Mouse (Mus musculus) monocyte, adult 59 days (primary cell): Measurements from ENCODE around the gene Snai1. TPM values are rescaled to one million over a fixed set of nuclear protein-coding genes. Genes with fewer than 3 reads are reported as not detected.

Experiments used
- total RNA-seq, 2 experiments: library from RNA; stranded (reverse); gene quantifications; one replicate each; pipeline ENCODE4 v1.2.4; 2023

Gene Snai1
- total RNA-seq, result under 1 TPM; 0.43 to 0.50 TPM

GRCm38 (mm10) chr2:167537476-167538297 lies at the start of gene Snai1:
TSS of gene Snai1 (plus strand) at chr2:167538195.

DNA sequence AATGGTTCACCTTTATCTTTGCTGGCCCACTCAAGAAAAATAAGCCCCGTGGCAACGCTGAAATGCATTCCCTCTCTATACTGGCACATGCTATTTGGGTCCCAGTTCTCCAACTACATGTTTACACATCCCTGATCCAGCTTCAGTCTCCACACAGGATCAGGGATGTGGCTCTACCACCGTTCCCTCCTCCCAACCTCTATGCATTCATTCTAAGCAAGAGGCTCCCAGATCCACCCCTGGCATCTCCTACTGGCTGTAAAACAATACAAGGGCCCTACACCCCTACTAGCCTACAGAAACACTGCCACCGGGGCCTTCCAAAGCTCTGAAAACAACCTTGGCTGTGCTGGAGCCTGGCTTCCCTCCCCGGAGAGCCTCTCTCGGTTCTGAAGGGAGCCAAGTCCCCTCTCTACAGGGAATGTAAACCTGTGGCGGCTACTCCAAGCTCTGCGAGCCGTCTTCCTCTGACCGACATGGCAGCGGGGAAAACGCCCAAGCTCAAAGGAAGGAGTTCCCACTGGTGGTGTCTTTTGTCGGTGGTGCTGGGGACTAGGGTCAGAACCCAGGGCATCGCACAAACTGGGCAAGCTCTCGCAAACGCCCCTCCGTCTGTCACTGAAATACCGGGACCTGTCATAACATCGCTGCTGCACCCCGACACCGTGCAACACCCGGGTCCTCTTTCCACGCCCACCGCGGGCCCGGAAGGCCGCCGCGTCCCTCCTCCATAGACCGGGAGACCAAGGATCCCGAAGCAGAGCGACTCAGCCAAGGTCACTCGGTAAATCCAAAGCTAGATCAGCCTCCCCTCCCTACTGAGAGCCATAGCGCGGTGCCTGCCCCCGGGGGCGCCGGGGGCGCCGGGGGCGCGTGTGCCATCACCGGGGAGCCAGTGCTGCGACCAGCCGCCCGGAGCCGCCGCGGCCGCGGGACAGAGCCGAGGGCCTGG lies 46.0 kb upstream of the Snai1 start, which contains the start of gene Rnf114:
Gene Rnf114 (plus strand): TSS at position 889 of the 952 bp plus-strand sequence.

DNA sequence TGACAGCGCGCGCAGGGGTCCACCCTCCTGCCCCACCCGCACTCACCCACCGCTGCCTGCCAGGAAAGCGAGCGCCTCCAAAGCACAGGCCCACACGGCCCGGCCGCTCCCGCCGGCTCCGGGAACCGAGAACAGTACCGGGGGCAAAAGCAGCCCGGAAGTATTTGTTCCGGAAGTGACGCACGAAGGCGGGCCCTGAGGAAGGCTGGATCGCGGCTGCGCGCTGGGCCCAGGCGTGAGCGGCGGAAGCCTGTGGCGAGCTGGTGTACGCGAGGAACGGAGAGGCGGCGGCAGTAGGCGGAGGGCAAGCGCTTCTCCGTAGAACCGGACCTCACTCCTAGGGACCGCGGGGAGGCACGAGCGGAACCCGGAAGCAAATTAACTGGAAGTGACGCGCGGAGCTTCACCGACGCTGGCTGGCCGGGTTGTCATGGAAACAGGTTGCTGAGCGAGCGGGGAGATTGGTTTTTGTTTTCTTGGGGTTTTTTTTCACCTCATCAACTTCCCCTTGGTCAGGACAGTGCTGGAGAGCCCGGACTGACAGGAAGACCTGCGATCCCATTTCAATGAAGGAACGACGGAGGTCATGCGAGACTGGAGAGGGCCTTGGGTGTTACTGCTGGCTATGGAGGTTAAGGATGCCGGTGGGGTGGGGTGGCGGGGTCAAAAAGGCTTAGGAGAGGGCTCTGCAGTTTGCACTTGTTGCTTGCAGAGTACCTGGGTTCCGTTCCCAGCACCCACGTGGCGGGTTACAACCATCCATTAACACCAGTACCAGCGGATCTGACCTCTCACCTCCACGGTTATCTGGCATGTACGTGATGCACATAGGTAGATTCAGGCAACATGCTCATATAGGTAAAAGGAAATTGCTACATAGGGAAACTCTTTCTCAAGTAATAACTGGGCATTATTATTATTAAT lies 45.0 kb upstream of the Snai1 start, which contains the start of gene Spata2:
Gene Spata2 (minus strand): TSS at position 175 of the 924 bp plus-strand sequence.

Other genes starting within 250 kb of the Snai1 start
- gene B4galt5, start 189.0 kb upstream of the Snai1 start, total RNA-seq, result 100 to 1,000 TPM; 125 to 134 TPM
- gene Slc9a8, start 116.5 kb upstream of the Snai1 start, total RNA-seq, result 10 to 100 TPM; 57.6 to 62.9 TPM
- 10 to 100 TPM; 87.5 to 90.3 TPM for gene Rnf114, start 45.5 kb upstream of the Snai1 start, total RNA-seq
- gene Spata2, start 45.3 kb upstream of the Snai1 start, total RNA-seq, result 10 to 100 TPM; 41.9 to 48.0 TPM
- gene Ube2v1, start 93.9 kb downstream of the Snai1 start, total RNA-seq, result 100 to 1,000 TPM in 1 of 2 experiments, 10 to 100 TPM in 1; 99.4 to 124 TPM
- gene Gm20431, start 123.3 kb downstream of the Snai1 start, total RNA-seq, result 10 to 100 TPM; 18.3 to 39.3 TPM
- gene Cebpb, start 150.7 kb downstream of the Snai1 start, total RNA-seq, result 1,000 to 10,000 TPM; 1,032 to 1,174 TPM
- 100 to 1,000 TPM; 127 to 156 TPM for gene Tmem189, start 151.6 kb downstream of the Snai1 start, total RNA-seq